Mouse (Mus musculus) liver, postnatal 0 days (tissue): ENCODE measurements around the gene Aig1.

ENCODE experiments used
- CTCF ChIP-seq: sonication (generic); IDR thresholded peaks from 2 replicates; pipeline ENCODE4 v1.5.1; 2016; ENCODE audit warnings: antibody characterized with exemption, low read depth
- EP300 ChIP-seq: IDR thresholded peaks from 2 replicates; pipeline ENCODE4 v1.6.1; 2016; ENCODE audit warnings: antibody characterized with exemption, low read depth, mild to moderate bottlenecking

DNA sequence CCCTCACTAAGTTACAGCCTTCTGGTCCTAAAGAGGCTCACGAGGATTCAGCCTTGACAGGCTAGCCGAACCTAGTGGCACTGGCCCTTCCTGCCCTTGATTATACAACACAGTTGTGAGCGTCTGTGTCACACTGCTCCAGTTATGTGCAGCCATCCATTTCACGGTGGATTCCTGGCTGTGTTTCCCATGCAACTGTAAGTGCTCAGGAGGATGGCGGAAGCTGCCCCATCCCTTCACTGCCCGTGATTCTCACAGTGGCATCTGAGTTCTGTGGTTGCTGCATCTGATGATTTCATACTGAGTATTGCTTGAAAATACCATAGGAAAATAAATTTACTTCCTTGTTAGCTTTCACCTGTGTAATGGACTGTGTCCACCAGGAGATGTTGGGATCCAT lies 101.7 kb downstream of the Aig1 start:
- TF ChIP-seq EP300 (no peak), CTCF (no peak)
